Mouse (Mus musculus) cerebellum, adult (tissue): ENCODE data around the gene Bcl2l15.
"Not testable (repeated sequence)": the region's sequence is repeated elsewhere in the genome, so short reads cannot be mapped to it uniquely, and the experiment has no call there.

Source experiments
- ATAC-seq: cut with Nextera tagmentation; 2 replicates; pipeline ENCODE4 v1.9.2; 2017; ENCODE audit warnings: mild to moderate bottlenecking, moderate library complexity, mixed read lengths; ENCODE audit not compliant: insufficient number of reproducible peaks, low FRiP score, low TSS enrichment

Bcl2l15 gene

DNA sequence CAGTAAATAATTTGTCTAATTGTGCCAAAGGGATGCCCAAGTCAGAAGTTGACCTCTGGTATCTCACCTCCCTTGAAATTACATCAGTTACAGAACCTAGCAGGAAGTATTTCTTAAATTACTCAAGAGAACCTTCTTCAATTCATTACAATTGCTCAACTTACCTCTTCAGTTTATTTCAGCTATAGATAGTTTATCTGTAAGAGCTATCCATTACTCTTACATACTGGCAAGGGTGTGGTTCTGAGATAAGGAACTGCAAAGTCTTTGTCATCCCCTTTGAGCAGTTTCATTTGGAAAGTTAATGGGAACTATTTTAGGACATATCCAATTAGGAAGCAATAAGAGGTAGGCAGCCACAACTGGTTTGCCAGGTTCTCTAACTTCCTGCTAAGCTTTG lies at the start of gene Bcl2l15:
TSS of gene Bcl2l15 (plus strand) at position 176 of the 400 bp plus-strand sequence.
- ATAC-seq, result no peak

DNA sequence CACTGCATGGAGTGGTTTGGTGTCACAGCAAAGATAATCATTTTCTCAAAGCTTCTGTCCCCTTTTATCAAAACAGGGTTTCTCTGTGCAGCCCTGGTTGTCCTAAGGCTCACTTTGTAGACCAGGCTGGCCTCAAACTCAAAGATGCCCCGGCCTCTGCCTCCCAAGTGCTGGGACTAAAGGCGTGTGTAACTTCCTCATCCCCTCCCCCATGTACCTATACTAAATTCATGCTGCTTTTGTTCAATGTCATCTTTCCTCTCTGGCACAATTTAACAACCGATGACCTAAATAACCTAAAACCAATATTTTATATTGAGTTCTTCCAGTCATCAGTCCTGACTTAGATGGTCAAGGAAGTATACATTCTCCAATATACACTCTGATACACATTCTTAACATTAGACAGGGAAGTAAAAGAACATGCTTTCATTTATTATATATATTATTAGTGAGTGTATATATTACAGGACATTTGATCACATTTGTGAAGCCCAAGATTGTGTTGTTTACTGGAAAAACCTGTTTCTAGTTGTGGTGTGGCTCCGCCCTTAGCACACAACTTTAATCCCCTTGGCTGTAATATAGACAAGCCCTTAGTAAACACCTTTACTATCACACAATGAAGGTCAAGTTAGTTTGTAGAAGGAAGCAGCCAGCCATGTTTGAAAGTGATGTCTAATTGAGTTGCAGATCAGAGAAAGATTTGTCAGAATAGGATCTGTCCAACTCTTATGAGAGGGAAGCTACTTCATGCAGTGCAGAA lies 49.4 kb upstream of the Bcl2l15 start:
- no peak for ATAC-seq

DNA sequence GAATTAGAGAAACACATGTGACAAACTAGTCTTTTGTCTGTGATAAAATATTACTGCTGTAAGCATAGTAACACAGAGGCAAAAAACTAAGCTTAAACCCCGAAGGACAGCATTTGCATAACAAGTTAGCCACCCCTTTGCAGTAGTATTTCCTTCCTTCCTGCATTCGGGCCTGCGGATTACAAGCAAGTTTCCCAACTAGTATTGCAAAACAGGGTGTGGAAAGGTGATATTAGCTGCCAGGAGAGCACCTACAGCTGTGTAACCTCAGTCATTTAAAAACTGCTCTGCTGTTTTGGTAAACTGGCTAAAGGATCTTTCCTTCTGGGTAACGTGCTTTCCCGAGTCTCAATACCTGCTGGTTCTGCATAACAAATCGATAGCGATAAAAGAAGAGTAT lies 45.2 kb upstream of the Bcl2l15 start:
- ATAC-seq, result no peak

DNA sequence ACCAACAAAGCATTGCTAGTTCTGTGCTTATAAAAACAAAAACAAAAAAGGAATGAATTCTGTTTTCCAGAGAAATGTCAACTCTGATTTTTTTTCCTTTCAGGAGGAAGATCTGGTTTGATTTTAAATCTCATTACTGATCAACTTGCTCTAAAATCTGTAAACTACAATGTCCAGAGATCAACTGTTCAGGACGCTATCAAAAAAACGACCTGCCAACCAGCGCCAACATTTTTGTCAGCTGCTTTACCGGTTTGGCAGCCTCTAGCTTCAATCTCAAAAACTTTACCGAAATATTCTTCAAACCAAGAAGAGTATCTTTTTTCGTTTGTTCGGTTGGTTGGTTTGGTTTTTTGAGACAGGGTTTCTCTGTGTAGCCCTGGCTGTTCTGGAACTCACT lies 43.3 kb upstream of the Bcl2l15 start:
- ATAC-seq, result no peak

DNA sequence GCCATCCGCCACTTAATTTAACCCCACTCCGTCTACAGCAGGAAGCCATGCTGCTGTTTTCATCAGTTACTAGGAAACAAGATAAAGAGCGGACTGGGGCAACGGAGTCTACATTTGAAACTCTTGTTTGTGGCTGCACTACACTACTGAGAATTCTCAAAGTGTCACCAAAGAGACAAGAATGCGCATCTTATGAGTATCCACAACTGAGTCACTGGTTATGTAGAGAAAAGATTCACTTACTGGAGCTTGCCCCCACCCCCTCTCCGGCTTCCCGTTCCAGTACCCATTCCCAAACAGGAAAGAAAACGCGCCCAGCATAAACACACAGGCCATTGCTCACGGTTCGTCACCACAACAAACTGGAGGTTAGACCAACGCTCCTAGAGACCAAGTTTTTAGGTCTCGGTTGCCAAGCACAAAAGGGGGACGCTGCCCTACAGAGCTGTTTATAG lies 42.5 kb upstream of the Bcl2l15 start:
- ATAC-seq, result no peak

DNA sequence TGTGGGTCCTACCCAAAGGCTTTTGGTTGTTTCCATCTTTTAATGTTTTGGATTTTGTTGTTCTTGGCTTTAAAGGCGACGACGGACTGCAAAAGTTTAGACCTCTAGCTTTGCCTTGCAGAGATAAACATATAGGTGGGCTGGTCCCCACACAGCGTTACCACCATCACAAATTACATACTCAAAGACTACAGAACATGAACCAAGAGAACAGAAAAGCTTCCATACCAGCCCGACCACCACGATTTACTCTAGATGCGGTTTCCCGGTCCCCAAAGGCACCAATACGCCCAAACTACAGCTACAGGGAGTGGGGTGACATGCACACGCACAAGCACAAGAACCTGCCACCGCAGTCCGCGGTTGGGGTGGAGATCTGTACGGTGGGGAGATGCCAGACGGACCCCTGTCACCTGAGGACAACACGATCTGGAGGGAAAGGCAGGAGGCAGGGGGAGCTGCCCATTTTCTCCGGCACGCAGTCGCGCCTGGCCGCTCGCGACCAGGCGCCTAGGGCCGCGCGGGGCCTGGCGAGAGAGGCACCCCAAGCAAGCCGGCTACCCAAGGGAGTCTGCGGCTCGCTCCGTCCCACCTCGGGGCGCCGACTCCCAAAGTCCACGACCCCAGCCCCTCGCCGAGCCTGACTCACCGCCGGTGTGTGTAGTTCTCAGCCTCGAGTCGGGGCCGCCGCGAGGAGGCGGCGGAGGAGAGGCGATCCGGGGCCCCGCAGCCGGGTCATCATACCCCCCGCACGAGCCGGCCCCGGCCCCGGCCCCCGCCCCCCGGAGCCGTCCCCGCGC lies 41.9 kb upstream of the Bcl2l15 start:
- ATAC-seq, result peak; percentile 42

DNA sequence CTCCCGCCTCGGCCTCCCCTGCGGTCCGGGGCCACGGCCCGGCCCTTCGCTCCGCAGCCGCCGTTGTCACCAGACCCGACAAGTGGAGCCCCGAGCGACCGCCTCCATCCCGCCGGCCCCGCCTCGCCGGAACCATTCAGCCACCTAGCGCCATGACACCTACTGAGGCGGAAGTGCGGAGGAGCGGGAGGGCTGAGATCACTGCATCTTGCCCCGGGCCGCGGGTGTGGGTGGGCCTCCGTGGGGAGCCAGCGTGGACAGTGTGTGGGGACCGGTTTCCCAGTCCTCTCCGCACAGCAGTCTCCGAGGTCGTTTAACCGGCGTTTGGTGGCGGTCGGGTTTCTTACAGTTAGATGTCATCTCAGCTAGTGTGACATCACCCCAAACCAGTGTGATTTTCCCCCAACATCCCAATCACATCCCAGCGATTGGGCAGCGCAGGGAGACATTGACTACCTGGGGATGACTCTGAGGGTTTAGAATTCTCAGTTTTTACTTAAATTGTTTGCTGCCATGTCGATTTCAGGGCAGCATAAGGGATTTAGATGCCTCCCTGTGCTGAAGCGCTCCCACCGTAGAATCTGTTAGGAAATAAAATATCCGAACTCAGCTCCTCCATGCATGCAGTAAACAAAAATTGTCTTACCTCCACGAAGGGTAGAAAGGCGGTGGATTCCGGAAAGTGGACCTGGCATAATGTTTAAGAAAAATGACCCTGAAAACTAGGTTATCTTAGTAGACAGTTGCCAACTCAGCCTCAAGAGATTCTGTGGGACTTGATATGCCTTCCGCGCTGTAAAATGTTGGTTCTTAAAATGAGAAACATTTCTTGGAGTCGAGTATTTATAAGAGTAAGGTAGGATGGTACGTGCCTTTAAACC lies 40.9 kb upstream of the Bcl2l15 start, which contains the start of gene Hipk1:
TSS of gene Hipk1 (minus strand) at position 334 of the 881 bp plus-strand sequence.
- ATAC-seq, result peak; percentile 96

DNA sequence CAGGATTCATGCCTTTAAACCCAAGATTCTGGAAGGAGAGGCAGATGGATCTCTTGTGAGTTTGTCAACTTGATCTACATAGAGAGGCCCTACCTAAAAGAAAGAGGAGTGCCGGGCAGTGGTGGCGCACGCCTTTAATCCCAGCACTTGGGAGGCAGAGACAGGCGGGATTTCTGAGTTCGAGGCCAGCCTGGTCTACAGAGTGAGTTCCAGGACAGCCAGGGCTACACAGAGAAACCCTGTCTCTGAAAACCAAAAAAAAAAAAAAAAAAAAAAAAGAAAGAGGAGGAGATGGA lies 40.3 kb upstream of the Bcl2l15 start:
- not testable (repeated sequence) for ATAC-seq

DNA sequence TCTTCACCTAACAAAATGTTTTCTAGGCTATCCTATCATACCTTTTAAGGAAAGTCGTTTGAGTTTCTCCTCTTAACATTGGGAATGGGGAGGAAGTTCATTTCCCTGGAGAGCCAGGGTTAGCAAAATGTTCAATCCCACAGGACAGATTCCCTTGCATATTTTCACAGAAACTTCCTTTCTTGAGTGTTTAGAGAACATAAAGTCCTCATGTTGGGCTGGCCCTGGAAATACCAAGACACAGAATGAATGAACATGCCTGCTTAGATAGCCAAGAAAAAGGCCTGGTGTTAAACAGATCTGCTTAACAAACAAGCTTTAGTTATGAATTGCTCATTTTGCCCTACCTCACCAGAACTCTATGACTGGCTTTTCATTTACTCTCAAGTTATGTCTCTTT lies 39.8 kb upstream of the Bcl2l15 start:
- no peak for ATAC-seq

DNA sequence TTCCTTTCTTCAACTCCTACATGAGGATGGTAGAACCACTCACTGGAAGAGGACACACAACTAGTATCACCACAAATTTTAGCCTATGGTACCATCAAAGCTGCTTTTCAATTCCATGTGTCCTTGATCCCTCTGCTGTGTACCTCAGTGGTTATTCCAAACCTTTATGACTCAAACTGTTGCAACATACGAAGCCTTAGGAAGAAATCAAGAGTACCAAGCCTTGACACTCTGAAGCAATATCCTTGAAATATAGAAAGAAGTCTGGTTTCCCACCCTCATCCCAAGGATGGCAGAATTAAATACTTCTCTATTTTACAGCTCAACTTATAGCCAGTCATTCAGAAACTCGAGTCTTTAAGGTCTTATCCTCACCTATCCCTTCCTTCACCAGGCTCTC lies 36.0 kb upstream of the Bcl2l15 start:
- ATAC-seq, result no peak

DNA sequence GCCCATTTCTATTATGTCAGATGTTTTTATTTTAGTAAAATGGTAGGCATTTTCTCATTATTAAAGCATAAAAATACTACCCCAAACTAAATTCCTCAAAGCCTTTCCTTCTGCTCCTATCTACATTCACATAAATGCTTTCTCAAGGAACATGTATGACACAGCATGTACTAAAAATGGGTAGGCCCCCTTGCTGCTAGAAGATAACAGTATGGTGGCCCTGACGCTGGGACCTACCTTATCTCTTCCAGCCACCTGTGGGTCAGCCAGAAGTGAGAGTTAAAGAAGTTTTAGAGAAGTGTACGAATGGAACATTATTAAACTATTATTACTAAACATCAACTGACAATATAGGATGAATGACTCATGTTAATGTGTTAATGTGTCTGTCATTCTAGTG lies 32.9 kb upstream of the Bcl2l15 start:
- ATAC-seq, result no peak

DNA sequence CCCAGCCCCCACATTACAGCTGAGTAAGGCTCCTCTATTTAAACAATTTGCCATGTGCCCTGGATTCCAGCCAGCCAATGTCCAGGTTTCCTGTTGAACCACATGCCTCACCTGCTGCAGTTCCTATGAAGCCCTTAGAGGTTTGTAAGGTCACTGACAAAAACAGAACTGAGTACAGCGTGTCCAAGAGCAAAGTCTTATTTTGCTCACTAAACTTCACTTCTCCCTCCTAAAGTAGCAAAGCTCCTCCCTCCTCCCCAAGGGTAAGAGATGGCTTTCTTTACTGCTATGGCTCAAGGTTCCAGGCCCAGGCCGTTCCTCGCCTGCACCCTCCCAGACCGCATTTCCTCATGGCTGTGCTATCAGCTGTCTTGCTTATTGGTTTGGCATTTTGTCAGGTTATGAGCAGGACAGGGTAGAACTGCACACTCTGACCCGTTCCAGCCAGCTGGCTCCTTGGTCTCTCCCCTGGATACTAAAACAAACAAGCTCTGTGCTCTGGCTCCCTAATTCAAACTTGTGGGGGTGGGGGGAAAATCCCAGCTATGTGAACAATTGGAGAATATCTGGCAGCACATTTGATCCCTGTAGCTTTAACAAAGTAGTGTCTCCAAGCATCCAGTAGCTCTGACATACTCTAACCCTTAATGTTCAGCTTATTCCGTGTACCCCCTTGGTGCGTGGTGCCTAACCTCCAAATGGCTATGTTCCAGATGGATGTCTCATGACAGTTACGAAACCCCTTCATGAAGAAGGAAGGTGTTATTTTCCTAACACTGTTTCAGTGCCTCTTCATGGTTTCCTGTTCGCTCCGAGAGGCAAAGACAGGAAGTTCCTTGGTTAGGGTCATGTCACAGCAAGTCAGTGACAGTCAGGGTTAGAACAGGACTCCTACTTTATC lies 30.5 kb upstream of the Bcl2l15 start:
- peak; percentile 92 for ATAC-seq

DNA sequence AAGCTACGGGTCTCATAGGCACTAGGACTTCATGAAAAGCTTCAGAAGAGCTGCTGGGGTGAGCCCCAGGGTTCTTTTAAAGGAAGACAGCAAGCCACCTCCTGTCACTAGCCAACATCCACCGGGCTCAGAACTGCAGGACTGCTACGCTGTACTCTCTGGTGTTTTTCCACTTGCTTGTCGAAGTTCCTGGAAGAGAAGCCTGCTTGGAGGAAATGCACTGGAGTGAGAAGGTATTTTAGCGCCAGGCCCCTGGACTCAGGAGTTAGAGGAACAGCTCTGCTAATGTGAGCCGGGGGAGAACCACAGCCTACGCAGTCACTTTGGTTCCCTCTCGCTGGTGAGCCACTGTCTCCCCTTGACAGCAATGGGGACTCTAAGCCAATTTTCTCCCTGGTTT lies 29.5 kb upstream of the Bcl2l15 start:
- ATAC-seq, result no peak

DNA sequence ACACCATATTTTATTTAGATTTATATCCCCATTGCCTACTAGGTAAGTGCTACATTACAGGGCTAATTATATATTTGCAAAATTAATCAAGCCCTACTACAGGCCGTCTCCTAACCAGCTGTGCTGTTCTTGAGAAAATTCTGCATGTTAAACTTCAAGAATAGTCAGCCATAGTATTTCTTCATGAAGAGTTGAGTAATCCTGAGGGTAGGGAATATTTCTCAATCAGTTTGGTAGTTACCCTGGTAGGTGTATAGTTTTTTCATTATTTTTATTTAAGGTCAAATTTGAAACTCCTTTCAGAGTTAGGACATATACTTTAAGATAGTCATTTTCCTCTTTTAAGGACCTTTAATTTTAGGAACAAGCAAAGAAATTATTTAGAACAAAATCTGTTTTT lies 26.7 kb upstream of the Bcl2l15 start:
- ATAC-seq, result no peak

DNA sequence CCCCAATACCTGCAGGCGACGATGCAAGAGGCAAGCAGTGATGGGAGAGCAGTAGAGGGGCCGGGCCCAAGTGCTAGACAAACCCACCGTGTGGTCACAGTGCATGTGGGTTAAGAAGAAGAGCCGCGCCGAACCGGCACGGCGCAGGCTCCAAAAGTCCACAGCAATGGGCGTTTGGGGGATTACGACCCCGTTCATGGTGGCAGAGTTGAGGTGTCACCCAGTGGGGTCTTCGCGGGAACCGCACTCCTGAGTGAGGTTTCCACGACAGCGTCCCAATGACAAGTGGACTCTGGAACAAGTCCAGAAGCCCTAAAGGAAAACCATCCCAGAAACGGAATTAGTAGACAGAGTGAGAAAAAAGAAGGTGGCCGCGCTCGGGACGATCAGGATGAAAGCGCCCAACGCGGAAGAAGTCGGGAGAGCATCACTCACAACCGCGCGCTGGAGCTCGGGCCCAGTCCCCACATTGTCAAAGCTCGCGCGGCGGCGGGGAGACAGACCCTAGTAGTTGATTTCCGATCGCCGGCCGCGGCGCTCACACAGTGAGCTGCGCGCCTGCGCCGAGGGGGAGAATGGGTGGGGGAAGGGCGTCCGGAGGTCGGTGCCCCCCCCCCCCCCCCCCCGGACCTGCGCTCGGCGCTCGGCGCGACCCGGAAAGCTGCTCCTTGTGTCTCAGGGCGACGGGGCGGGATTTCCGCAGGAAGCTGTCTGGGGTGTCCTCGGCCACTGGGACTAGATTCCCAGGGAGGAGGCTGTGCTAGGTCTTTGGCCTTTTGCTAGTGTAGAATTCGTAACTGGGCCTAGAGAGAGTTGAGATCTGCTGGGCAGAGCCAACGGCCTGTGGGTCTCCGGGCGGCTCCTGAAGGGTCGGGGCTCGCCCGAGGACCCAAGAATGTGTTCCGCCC lies 23.3 kb upstream of the Bcl2l15 start, which contains the start of the genes Dclre1b, Ap4b1 and Gm43064:
TSS of gene Dclre1b (minus strand) at position 554 of the 908 bp plus-strand sequence.
TSS of gene Ap4b1 (plus strand) at position 630 of the 908 bp plus-strand sequence.
TSS of gene Gm43064 (plus strand) at position 683 of the 908 bp plus-strand sequence.
- peak; percentile 96 for ATAC-seq

DNA sequence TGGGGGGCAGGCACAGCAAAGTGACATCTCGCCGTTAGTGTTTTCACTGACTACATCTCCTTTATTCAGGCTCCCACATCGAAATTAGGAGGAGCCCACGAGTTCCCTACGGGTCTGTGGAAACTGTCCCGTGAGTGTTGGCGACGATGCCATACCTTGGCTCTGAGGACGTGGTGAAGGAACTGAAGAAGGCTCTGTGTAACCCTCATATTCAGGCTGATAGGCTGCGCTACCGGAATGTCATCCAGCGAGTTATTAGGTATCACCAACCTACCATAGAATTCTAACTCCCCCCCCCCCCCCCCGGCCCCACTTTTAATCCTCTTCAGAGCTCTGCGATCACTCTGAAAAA lies 22.6 kb upstream of the Bcl2l15 start:
- ATAC-seq, result peak; percentile 57

DNA sequence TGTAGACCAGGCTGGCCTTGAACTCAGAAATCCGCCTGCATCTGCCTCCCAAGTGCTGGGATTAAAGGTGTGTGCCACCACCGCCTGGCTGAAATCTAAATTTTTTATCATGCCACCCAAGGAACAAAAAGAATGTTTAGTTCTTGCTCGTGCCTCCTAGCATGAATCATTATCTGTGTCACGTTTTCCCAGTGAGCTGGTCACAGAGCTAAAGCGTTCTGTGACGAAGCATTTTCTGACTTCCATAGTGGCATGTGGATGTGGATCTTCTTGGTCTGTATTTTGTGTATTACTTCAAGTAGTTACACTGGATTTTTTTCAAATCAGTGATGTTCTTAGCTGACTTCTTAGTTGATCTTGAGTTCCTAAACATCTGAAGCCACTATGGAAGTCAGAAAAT lies 21.4 kb upstream of the Bcl2l15 start:
- no peak for ATAC-seq

DNA sequence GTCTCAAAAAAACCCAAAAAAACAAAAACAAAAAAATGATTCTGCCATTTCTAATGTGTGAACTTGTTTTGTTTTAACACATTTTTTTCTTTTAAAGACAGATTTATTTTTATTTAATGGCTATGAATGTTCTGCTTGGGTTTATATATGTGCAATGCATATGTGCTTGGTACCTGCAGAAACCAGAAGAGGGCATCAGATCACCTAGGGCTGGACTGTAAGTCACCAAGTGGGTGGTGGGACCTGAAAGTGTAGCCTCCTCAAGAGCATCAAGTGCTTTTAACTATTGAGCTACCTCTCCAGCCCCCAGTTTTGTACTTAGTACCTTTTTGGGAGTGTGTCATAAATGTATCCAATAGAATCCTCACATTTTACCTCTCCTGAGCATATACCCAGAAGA lies 4.9 kb upstream of the Bcl2l15 start:
- no peak for ATAC-seq

DNA sequence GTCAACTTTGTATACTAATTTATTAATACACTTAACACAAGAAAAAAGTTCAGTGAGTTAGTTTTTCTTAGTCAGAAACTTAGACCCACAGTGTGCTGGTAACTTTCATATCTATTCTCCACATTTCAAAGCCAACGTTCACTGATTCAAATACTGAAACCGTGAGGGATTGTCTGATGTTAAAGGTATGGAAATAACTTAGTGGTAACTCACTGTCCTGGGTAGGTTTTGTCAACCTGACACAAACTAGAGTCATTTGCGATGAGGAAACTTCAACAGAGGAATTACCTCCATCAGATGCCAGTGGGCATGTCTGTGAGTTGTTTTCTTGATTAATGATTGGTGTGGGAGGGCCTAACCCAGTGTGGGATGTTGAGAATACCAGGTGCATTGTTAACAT lies 3.4 kb upstream of the Bcl2l15 start:
- ATAC-seq, result no peak
